Mouse (Mus musculus) testis, adult 2 months (tissue): ENCODE results near the gene Mical2.

Source experiments
- CTCF ChIP-seq: fragments of 200-500 bp; IDR thresholded peaks from 2 replicates; pipeline ENCODE4 v1.5.1; 2012; ENCODE audit warnings: low read depth, mild to moderate bottlenecking, inconsistent platforms, low read length, moderate library complexity; ENCODE audit not compliant: control insufficient read depth, insufficient read depth, insufficient replicate concordance
- POLR2A ChIP-seq: fragments of 200-500 bp; IDR thresholded peaks from 2 replicates; pipeline ENCODE4 v1.6.1; 2012; ENCODE audit warnings: low read depth, mild to moderate bottlenecking, inconsistent platforms, low read length, moderate library complexity; ENCODE audit not compliant: control insufficient read depth

- no peak for TF ChIP-seq CTCF
- TF ChIP-seq POLR2A = no peak
Observed at GRCm38 (mm10) chr7:112203937-112204336, 21.7 kb upstream of the Mical2 start.
